Mouse (Mus musculus) C2C12 (cell line): ENCODE data around the gene Sdhaf1.

Experiments used
- CTCF ChIP-seq: IDR thresholded peaks from one replicate; pipeline ENCODE4 v1.5.1; 2011; ENCODE audit not compliant: control insufficient read depth, insufficient read depth, insufficient read length
- MYOG ChIP-seq: IDR thresholded peaks from one replicate; pipeline ENCODE4 v1.6.1; 2011; ENCODE audit not compliant: control insufficient read depth, insufficient read length; ENCODE audit errors: extremely low read depth

- TF ChIP-seq CTCF = no peak
- TF ChIP-seq MYOG = no peak
Observed at GRCm38 (mm10) chr7:30353279-30353822, 29.7 kb upstream of the Sdhaf1 start.
